Mouse (Mus musculus): ENCODE results near the gene Sprtn.

GRCm38 (mm10) chr8:124953188-124953587 lies 55.5 kb downstream of the Sprtn start:
- TF ChIP-seq TCF12 (IDR thresholded peaks at IDR 0.05; ENCODE audit: insufficient read depth, poor library complexity, severe bottlenecking) (peak; percentile 23), POLR2A (IDR thresholded peaks at IDR 0.05; ENCODE audit: insufficient read length, low read depth) (no peak), CEBPB (IDR thresholded peaks at IDR 0.05; ENCODE audit: insufficient read depth, poor library complexity, severe bottlenecking) (no peak), MAX (IDR thresholded peaks at IDR 0.05; ENCODE audit: low read depth) (no peak), POLR2AphosphoS2 (IDR thresholded peaks at IDR 0.05; ENCODE audit: insufficient read length, low read depth) (no peak), USF1 (IDR thresholded peaks at IDR 0.05; ENCODE audit: low read depth) (no peak), E2F4 (IDR thresholded peaks at IDR 0.05; ENCODE audit: insufficient read depth) (no peak), TCF3 (IDR thresholded peaks at IDR 0.05; ENCODE audit: insufficient read length, low read depth) (no peak), SRF (IDR thresholded peaks at IDR 0.05; ENCODE audit: control insufficient read depth, insufficient read length, low read depth) (no peak)
